Mouse (Mus musculus): ENCODE data around the gene Tmem253. TPM values are rescaled to one million over a fixed set of nuclear protein-coding genes. Genes with fewer than 3 reads are reported as not detected.

Gene Tmem253
- polyA plus RNA-seq (2012): 0.35 TPM in 1 of 2 replicates, not detected in the other

DNA sequence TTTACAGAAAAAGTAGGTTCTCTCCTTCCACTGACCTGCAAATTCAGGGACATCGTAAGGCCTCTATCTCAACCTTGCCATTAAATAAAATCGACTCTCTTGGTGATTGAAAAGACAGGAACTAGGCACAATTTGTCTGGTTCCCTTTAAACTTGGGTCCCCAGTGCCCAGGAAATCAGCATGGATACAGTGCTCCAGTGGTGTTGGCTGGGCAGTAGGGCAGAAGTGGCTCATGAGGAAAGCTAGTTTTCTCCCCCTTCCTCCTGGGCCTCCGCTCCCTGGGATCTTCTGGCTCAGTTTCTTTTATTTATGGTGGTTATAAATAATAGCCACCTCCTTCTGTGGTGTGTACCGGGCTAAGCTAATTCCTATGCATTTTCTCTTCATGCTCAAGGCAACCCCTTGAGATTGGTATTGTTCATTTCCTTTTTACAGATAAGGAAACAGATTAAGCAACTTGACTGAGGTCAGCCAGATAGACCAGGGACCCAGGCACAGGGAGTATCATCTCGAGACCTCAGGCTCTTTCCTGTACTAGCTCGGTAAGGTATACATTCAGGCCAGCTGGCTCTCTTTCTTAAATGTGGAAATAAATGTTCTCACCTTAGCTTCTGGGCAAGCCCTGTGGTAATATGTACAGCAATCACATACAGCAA is at the start of gene Tmem253:
Gene Tmem253, plus strand, starts transcription at position 214 of the 656 bp plus-strand sequence.

DNA sequence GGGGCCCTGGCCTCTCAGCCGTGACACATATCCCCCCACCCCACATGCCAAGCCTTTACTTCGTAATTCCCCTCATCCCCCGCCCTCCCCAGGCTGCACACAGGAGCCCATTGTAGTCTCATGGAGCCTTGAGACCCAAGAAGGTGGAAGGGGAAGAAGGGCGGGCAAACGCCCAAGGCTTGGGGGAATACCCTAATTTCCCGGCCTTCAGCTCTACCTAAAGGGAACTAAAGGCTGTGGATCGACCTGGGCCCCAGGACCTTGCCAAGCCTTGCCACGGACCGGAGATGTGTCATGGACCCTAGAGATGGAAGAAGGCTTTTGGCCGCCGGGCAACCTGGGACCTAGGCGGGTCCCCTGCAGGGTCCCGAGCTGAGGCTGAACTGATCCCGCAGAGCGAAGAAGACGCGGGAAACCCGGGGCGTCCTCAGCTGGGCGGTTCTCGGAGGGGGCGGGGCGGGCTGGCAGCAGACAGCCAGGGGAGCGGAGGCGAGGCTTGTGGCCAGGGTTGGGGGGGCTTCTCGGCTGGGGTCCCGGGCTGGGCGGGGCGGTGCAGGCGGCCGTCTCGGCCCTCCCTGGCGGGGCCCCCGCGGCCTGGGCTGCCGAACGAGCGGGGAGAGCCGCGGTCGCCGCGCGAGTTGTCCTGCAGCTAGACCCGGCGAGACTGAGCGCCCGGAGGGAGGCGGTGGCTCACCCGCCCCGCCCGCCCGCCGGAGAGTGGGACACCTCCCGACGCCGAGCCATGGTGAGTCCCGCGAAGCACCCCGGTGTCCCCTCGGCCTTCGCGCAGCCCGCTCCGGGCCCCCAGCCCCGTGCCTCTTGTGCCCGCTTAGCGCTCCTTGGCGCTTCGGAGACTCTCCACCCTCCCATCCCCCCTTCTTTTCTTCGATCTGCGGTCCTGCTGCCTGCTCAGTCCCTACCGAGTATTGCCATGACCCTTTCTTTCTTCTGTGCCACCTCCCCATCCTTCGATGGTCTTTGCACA is 30.9 kb upstream of the Tmem253 start, which contains the start of gene Arhgef40:
Gene Arhgef40, plus strand, starts transcription at position 473 of the 985 bp plus-strand sequence.

GRCm38 (mm10) chr14:52020486-52021137 is 5.2 kb downstream of the Tmem253 start, which contains the start of gene Zfp219:
Zfp219 (minus strand) TSS chr14:52020733.

DNA sequence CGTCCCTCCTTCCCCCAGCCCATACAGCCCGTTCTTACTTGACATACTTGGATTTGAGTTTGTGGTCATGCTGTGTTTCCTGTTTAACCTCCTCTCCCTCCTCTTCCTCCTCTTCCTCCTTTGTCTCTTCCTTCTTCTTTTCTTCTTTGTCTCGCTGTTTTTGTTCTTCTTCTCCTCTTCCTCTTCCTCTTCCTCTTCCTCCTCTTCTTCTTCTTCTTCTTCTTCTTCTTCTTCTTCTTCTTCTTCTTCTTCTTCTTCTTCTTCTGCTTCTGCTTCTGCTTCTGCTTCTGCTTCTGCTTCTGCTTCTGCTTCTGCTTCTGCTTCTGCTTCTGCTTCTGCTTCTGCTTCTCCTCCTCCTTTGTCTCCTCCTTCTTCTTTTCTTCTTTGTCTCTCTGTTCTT is 26.9 kb downstream of the Tmem253 start, which contains the start of gene Olfr221:
Gene Olfr221, minus strand, starts transcription at position 101 of the 400 bp plus-strand sequence.

Other genes starting within 250 kb of the Tmem253 start
- not detected in 2 replicates for gene Ang4, start 242.1 kb upstream of the Tmem253 start, polyA plus RNA-seq (2012)
- not detected in 2 replicates for gene AY358078, start 215.6 kb upstream of the Tmem253 start, polyA plus RNA-seq (2012)
- 0.27 and 0.76 TPM in 2 replicates for gene Ear6, start 162.0 kb upstream of the Tmem253 start, polyA plus RNA-seq (2012)
- gene Mettl17, start 130.8 kb upstream of the Tmem253 start, polyA plus RNA-seq (2012): 20.5 and 22.8 TPM in 2 replicates
- 0.10 TPM in 1 of 2 replicates, not detected in the other for gene Slc39a2, start 122.8 kb upstream of the Tmem253 start, polyA plus RNA-seq (2012)
- gene Ndrg2, start 101.5 kb upstream of the Tmem253 start, polyA plus RNA-seq (2012): 22.3 and 24.9 TPM in 2 replicates
- not detected in 2 replicates for gene Tppp2, start 97.2 kb upstream of the Tmem253 start, polyA plus RNA-seq (2012)
- not detected in 2 replicates for gene Rnase13, start 92.9 kb upstream of the Tmem253 start, polyA plus RNA-seq (2012)
- 40.8 and 45.5 TPM in 2 replicates for gene Arhgef40, start 30.9 kb upstream of the Tmem253 start, polyA plus RNA-seq (2012)
- 109 and 128 TPM in 2 replicates for gene Zfp219, start 5.1 kb downstream of the Tmem253 start, polyA plus RNA-seq (2012)
- 0.03 TPM in 1 of 2 replicates, not detected in the other for gene Olfr221, start 26.8 kb downstream of the Tmem253 start, polyA plus RNA-seq (2012)
- gene Hnrnpc, start 88.4 kb downstream of the Tmem253 start, polyA plus RNA-seq (2012): 37.0 and 52.0 TPM in 2 replicates
- 2.0 and 3.0 TPM in 2 replicates for gene Rpgrip1, start 95.0 kb downstream of the Tmem253 start, polyA plus RNA-seq (2012)
- gene Supt16, start 181.8 kb downstream of the Tmem253 start, polyA plus RNA-seq (2012): 15.2 and 16.3 TPM in 2 replicates
- 11.4 and 14.8 TPM in 2 replicates for gene Chd8, start 242.1 kb downstream of the Tmem253 start, polyA plus RNA-seq (2012)